Mouse (Mus musculus) cortical plate, adult 2 months (tissue): ENCODE results near the gene Olfr1129. TPM values are rescaled to one million over a fixed set of nuclear protein-coding genes. Genes with fewer than 3 reads are reported as not detected.
"Not testable (repeated sequence)": the region's sequence is repeated elsewhere in the genome, so short reads cannot be mapped to it uniquely, and the experiment has no call there.

Experiments used
- H3K27ac ChIP-seq: fragments of 200-500 bp; 2 replicates; pipeline ENCODE4 v1.5.1; 2012; ENCODE audit warnings: low read length, control low read depth, inconsistent platforms; ENCODE audit not compliant: insufficient read depth
- H3K4me1 ChIP-seq: fragments of 200-500 bp; 2 replicates; pipeline ENCODE4 v1.6.1; 2011; ENCODE audit warnings: low read length; ENCODE audit not compliant: control insufficient read depth, insufficient read depth
- H3K4me3 ChIP-seq: fragments of 200-500 bp; 2 replicates; pipeline ENCODE4 v1.5.1; 2011; ENCODE audit warnings: mild to moderate bottlenecking, low read length, control low read depth; ENCODE audit not compliant: insufficient read depth
- CTCF ChIP-seq: fragments of 200-500 bp; IDR thresholded peaks from 2 replicates; pipeline ENCODE4 v1.5.1; 2011; ENCODE audit warnings: mild to moderate bottlenecking, control low read depth, low read length; ENCODE audit not compliant: insufficient read depth; ENCODE audit errors: extremely low read depth
- POLR2A ChIP-seq: fragments of 200-500 bp; IDR thresholded peaks from 2 replicates; pipeline ENCODE4 v1.6.1; 2011; ENCODE audit warnings: mild to moderate bottlenecking, low read length, control low read depth; ENCODE audit not compliant: insufficient read depth; ENCODE audit errors: extremely low read depth
- polyA plus RNA-seq: library from polyadenylated mRNA; depleted of rRNA; stranded (reverse); fragments of >200 nt; gene quantifications from 2 replicates; pipeline ENCODE4 v1.2.3, GENCODE M21; 2012; rRNA removed

Gene Olfr1129
- not detected in 2 replicates for polyA plus RNA-seq

- not testable (repeated sequence) for H3K4me3 ChIP-seq, H3K4me1 ChIP-seq, H3K27ac ChIP-seq
These were observed at the start of gene Olfr1129 for GRCm38 (mm10) chr2:87573602-87574001. Gene Olfr1129 (plus strand): TSS chr2:87573902.

- not testable (repeated sequence) for H3K4me3 ChIP-seq, H3K4me1 ChIP-seq, H3K27ac ChIP-seq
These were observed 47.6 kb upstream of the Olfr1129 start for GRCm38 (mm10) chr2:87525899-87526616.

DNA sequence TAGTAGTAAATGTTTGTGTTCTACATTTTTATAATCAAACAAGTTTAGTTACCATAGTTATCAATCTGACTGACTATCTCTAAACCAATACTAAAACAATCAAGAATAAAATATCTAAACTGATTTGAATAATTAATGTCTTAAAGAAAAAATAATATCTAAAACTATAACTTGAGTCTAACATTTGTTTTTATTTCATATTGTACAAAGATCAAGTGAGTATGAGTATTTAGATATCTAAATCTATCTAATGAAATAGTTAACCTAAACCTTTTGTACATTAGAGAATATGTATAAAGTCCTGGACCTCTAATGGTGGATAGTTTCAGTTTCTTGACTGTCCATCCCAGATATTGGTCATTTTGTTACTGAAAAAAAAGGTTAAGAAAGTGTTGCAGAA is 42.2 kb upstream of the Olfr1129 start, which contains the start of gene Olfr153:
TSS of gene Olfr153 (plus strand) at position 301 of the 400 bp plus-strand sequence.
- Histone ChIP-seq H3K4me3 (no peak within 1 kb of the TSS), H3K4me1 (no peaks in the 10 kb centered on the region), H3K27ac (no peak within 1 kb of the TSS)
- no peak for TF ChIP-seq CTCF

GRCm38 (mm10) chr2:87534826-87535225 is 38.9 kb upstream of the Olfr1129 start:
- no peaks in the 10 kb centered on the region for H3K4me1 ChIP-seq
- TF ChIP-seq CTCF (no peak), POLR2A (no peak)
- H3K27ac ChIP-seq = no peak overlapping the region
- H3K4me3 ChIP-seq = no peak overlapping the region

- Histone ChIP-seq H3K4me1 (no peaks in the 10 kb centered on the region), H3K4me3 (no peak within 1 kb of the TSS), H3K27ac (no peak within 1 kb of the TSS)
- no peak for TF ChIP-seq CTCF
- no peak for TF ChIP-seq POLR2A
These were observed 28.3 kb upstream of the Olfr1129 start, which contains the start of gene Olfr1128 for GRCm38 (mm10) chr2:87545442-87545841. Gene Olfr1128 (minus strand): TSS chr2:87545542.

- H3K27ac ChIP-seq, H3K4me1 ChIP-seq, H3K4me3 ChIP-seq: not testable (repeated sequence)
These were observed 32.2 kb downstream of the Olfr1129 start, which contains the start of gene Olfr1130 for GRCm38 (mm10) chr2:87605912-87606311. Gene Olfr1130 (plus strand): TSS chr2:87606212.

DNA sequence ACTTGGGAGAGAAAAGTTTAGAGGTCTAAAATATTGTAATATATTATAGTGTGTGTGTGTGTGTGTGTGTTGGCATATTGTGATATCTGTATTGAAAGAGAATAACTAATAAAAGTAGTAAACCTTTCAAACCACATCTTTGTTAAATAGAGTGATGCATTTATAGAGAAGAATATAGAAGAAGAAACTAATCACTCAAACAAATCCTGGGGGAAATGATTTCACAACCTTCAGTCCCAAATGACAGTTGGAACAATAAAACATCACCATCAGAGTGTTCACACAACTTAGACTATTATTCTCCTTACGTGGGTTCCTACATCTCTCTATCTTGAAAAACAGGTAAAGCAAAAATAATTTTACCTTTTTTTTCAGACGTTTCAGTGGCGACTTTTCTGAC is 53.1 kb downstream of the Olfr1129 start, which contains the start of gene Olfr1131:
TSS of gene Olfr1131 (plus strand) at position 301 of the 400 bp plus-strand sequence.
- Histone ChIP-seq H3K4me3 (no peak within 1 kb of the TSS), H3K27ac (no peak within 1 kb of the TSS), H3K4me1 (no peaks in the 10 kb centered on the region)
- no peak for TF ChIP-seq CTCF
- TF ChIP-seq POLR2A = no peak

Other genes starting within 250 kb of the Olfr1129 start
- not detected in 2 replicates for gene Olfr1120, start 219.1 kb upstream of the Olfr1129 start, polyA plus RNA-seq
- not detected in 2 replicates for gene Olfr1121, start 204.0 kb upstream of the Olfr1129 start, polyA plus RNA-seq
- not detected in 2 replicates for gene Olfr1122, start 188.1 kb upstream of the Olfr1129 start, polyA plus RNA-seq
- gene Olfr1123, start 157.3 kb upstream of the Olfr1129 start, polyA plus RNA-seq = not detected in 2 replicates
- gene Olfr1124, start 143.6 kb upstream of the Olfr1129 start, polyA plus RNA-seq = not detected in 2 replicates
- gene Olfr1126, start 119.9 kb upstream of the Olfr1129 start, polyA plus RNA-seq = not detected in 2 replicates
- not detected in 2 replicates for gene Pramel7, start 76.8 kb upstream of the Olfr1129 start, polyA plus RNA-seq
- gene Pramel6, start 67.3 kb upstream of the Olfr1129 start, polyA plus RNA-seq = not detected in 2 replicates
- gene Olfr153, start 42.1 kb upstream of the Olfr1129 start, polyA plus RNA-seq = not detected in 2 replicates
- not detected in 2 replicates for gene Olfr1128, start 28.4 kb upstream of the Olfr1129 start, polyA plus RNA-seq
- not detected in 2 replicates for gene Olfr1130, start 32.3 kb downstream of the Olfr1129 start, polyA plus RNA-seq
- gene Olfr1131, start 53.2 kb downstream of the Olfr1129 start, polyA plus RNA-seq = not detected in 2 replicates
- not detected in 2 replicates for gene Olfr1132, start 63.6 kb downstream of the Olfr1129 start, polyA plus RNA-seq
- not detected in 2 replicates for gene Olfr1133, start 73.5 kb downstream of the Olfr1129 start, polyA plus RNA-seq
- not detected in 2 replicates for gene Olfr1134, start 84.6 kb downstream of the Olfr1129 start, polyA plus RNA-seq
- gene Olfr1135, start 99.8 kb downstream of the Olfr1129 start, polyA plus RNA-seq = not detected in 2 replicates
- gene Olfr1136, start 120.0 kb downstream of the Olfr1129 start, polyA plus RNA-seq = not detected in 2 replicates
- gene Olfr1137, start 139.3 kb downstream of the Olfr1129 start, polyA plus RNA-seq = not detected in 2 replicates
- gene Olfr1138, start 166.1 kb downstream of the Olfr1129 start, polyA plus RNA-seq = not detected in 2 replicates
- not detected in 2 replicates for gene Olfr1140, start 169.8 kb downstream of the Olfr1129 start, polyA plus RNA-seq
- not detected in 2 replicates for gene Olfr1141, start 180.1 kb downstream of the Olfr1129 start, polyA plus RNA-seq
- not detected in 2 replicates for gene Olfr152, start 205.6 kb downstream of the Olfr1129 start, polyA plus RNA-seq
- not detected in 2 replicates for gene Olfr1143, start 226.7 kb downstream of the Olfr1129 start, polyA plus RNA-seq
- not detected in 2 replicates for gene Olfr1145, start 235.9 kb downstream of the Olfr1129 start, polyA plus RNA-seq